Mouse (Mus musculus) heart, adult 18-20 months (tissue): ENCODE measurements around the gene Pigh. TPM values are rescaled to one million over a fixed set of nuclear protein-coding genes. Genes with fewer than 3 reads are reported as not detected.

Experiments used
- DNase-seq, 2 experiments: peaks; one replicate each; pipeline ENCODE4 v3.0.0; 2021 to 2022; ENCODE audit warnings: mixed read lengths in 1 of 2
- long read RNA-seq, 2 experiments: library from polyadenylated mRNA; stranded (forward); transcript quantifications; one replicate each; pipeline ENCODE4 v2.0.0; 2021
- total RNA-seq, 2 experiments: library from RNA; stranded (reverse); gene quantifications; 2 replicates each; pipeline ENCODE4 v1.2.3; 2021

The Pigh gene
- 1 to 10 TPM; 2.9 to 3.0 TPM for total RNA-seq
- long read RNA-seq, experiment 1, partial matches to known transcripts, result 0 of 1 reads
- long read RNA-seq, experiment 1, other reads (novel, unspliced or antisense), result 0 of 1 reads
- long read RNA-seq, experiment 2, partial matches to known transcripts, result 0 of 2 reads
- long read RNA-seq, experiment 2, other reads (novel, unspliced or antisense), result 0 of 2 reads

DNA sequence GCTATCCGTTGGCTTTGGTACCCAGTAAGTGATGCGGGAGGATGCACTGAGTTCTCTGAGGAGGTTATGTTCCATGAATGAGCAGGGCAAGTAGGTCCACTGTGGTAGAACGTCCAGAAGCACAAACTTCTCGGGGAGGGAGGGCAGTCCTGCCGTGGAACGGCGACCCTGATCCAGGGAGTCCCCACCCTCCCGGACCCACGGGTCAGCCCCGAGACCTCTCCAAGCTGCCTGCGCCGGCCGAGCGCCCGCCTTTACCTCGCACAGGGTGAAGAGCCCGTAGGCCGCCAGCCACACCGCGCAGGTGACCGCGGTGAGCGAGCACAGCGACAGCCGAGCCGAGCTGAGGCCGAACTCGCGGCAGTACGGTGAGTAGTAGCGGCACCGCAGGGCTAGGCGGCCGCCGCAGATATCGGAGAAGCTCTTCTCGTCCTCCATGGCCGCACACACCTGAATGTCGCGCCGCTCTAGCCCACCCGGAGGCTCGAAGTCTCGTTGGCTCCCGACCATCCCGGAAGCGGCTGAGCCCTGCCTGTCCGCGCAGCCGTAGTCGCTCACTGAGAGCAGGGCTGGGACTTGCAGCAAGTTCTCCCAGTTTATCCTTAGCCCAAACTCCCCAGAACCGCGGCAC is at the start of gene Pigh:
Pigh (minus strand) TSS at position 470 of the 631 bp plus-strand sequence.
- DNase-seq, result peak; percentile 85 to 88

DNA sequence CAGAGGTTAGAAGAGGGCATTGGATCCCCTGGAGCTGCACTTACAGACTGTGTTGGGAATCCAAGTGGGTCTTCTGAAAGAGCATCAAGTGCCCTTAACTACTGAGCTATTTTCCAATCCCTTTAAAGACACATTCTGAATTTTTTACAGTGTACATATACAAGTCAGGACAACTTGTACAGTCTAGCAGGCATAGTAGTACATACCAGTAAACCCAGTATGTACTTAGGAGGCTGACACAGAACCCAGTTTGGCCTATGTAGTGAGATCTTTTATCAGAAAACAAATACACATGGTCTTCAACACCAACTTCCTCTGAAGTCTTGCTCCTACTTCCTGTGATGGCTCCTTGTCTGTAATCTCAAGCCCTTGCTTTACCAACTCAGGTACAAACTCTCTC is 49.5 kb upstream of the Pigh start:
- DNase-seq, result no peak

DNA sequence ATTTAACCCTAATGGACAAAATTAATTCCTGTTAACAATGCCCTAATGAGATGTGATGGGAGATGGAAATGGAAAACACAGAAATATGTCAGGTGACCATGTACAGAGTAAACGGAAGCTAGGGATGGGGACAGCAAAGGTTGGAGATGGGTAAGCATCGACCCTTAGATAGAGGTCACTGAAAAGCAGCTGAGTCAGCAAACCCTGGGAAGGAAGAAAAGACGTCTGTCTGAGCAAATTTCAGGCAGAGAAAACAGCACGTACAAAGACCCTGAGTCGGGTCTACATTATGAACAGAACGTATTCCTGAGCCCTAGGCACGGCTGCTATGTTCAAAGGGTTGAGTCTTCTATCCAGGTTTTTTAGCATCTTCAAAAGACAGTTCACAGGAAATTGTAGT is 47.5 kb upstream of the Pigh start:
- DNase-seq, result no peak

DNA sequence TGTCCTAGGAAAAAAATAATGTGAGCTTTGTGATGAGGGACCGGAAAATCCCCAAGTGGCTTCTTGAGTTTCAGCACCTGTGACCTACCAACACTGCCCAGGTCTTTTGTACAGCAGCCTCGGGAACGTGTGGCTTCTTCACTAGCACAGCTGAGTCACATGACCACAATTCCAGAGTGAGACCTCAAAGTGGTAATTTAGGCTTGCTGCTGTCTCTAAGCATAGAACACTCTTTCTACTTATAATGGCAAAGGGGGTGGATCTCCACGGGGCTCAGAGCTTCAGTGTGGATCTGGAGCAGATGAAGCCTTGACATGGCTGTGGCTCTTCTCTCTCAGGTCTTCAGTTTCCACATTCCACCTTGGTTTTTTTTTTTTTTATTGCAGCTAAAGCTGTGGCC is 45.7 kb upstream of the Pigh start:
- no peak for DNase-seq

DNA sequence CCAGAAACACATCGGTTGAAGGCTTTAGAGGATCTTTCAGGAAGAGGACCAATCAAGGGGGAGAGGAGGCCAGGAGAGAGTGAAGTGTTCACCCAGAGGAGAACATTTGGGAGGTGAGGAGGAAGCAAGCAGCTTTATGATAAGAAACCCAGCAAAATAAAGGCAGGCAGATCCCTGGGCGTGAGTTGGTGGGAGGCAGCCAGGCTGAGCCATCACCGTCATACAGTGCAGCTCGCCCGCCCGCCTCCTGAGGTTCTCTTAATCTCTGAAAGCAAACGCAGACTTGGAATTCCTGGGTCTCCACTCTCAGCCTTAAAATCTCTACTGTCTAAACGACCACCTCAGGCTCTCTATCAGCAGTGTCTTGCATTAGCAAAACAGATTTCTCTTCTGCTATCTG is 45.2 kb upstream of the Pigh start:
- DNase-seq, result no peak

DNA sequence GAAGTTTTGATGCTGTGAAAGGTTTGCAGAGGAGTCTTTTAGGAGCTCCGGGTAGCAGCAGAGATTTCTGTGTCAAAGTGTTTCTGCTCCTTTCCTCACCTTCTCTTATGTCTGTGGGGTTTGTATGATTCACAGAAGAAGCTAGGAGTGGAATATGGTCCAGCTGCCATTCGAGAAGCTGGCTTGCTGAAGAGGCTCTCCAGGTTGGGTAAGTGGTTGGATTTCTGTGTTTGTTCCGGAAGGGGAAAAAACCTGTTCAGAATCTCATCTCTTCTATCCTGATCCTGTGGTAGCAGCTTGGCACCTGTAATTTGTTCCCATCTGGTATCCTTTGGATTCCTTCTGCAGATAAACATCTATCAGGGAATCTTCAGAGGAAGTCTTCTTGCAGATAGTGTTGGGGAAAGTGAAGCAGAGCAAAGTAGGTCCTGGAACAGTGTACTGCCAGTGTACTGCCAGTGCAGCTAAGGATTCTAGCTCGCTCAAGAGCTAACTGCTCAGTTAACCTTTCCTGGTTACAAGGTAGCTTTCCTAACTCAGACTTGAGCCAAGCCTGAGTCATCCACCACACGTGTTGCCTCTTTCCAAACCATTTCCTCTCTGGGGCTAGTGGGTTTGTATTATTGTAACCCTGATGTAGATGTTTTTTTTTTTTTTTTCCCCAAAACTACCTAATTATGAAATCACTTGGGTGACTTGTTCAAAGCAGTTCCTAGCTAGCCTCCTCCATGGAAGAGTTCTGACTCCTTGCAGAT is 42.4 kb upstream of the Pigh start:
- DNase-seq, result no peak

DNA sequence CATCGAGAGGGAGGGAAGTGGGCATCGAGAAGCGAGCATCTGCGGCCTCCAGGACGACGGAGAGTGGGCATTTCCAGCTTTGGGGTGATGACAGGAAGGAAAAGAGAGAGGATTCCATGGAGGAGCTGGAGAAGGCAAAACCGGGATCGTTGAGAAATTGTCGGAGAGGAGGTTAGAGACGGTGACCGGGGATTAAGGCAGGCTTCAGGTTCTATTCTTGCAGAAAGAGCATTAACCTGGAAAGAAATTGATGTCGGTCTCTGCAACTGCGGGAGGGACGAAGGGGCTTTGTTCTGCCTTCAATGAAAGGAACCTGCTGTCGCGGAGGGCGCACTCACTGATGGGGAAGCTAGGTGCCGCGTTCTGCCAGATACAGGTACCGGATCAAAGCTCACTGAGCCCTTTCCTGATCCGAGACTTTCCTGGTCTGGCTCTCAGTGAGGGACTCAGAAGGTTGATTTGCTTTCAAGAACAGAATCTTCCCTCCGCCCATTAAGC is 41.8 kb upstream of the Pigh start:
- no peak for DNase-seq

DNA sequence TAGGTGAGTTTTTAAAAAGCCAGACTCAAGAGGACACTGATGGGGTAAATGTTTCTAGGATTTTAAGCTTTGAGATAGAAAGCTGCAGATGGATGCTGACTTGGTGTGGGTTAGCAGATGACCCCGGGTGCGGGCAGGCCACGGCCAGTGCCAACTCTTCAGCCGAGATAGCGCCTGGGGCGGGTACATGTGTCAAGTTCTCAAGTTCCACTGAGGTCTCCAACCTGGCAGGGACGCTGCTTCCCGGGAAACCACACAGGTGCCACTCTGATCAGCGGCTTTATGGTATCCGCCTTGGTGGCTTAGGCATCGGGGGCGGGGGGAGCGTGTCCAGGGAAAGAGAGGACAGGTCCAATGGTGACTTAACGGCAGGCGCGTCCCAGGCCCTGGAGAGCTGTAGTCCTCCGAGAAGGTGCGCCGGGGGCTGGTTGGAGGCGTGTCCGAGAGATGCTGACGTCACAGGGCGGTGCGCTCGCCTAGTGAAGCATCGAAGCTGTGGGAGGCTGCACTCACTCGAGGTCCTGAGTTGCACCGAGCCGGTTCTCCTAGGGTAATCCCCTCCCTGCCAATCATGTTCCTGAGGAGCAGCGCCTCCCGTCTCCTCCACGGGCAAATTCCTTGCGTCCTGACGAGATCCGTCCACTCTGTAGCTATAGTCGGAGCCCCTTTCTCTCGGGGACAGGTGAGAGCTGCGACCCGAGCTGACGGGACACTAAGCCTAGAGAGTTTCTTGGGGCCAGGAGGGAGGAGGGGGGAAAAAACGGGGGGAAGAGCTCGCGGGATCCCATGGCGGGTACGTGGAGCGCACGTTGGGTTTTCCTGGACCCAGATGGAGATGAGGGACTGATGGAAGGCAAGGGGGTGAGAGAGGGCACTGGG is 41.1 kb upstream of the Pigh start, which contains the start of gene Arg2:
Arg2 (plus strand) TSS at position 479 of the 879 bp plus-strand sequence.
- peak; percentile 26 to 35 for DNase-seq

DNA sequence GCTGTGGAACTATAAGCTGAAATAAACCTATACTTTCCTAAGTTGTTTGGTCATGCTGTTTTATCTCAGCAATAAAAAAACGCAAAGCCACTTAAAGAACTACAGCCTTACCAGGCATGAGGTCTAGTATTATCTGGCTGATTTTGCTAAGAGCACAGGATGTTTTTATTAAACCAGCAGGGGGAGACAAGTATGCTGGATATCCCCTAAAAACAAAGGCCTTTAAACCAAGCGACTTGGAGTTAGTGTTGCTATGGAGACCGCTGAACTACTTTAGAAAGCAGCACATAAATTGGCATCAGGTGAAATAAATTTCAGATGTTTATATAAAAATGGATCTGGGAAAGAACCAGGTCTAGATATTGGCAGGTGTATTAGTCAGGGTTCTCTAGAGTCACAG is 33.4 kb upstream of the Pigh start:
- DNase-seq, result no peak

DNA sequence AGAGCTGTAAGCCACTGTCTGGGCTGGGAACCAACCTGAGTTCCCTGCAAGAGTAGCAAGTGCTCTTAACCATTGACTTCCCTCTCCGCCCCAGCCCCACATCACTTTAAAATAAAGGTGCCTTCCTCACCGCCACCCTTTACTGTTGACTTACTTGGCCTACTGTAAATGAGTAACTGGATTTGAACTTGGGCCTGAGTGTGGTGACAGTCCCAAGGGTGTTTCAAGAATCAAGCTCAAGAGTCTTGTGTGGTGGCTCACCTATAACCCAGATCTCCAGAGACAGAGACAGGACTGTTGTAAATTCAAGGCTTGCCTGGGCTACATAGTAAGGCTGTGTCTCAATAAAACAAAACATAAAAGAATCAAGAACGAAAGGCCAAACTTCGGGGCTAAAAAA is 29.5 kb upstream of the Pigh start:
- no peak for DNase-seq

DNA sequence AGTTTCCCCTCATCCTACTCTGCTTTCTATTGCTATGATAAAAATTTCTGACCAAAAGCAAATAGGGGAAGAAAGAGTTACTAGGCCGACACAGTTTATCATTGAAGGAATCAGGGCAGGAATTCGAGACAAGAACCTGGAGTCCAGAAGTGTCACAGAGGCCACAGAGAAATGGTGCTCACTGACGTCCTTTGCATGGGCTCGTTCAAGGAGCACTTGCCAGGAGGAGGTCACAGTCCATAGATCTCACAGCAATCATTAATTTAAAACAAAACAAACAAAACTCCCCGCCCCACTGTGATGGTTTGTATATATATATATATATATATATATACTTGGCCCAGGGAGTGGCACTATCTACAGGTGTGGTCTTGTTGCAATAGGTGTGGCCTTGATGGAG is 15.9 kb upstream of the Pigh start:
- DNase-seq, result no peak

DNA sequence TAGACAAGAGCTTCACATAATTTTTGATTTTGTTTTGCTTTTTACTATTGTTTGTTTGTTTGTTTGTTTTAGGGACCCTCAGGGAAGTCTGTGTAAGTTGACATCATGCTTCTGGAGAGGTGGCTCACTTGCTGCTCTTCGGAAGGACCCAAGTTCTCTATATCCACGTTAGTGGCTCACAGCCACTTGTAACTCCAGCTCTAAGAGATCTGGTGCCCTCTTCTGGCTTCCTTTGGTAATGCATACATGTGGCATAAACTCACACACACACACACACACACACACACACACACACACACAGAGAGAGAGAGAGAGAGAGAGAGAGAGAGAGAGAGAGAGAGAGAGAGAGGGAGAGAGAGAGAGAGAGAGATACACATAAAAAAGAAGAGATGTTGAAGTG is 15.1 kb upstream of the Pigh start:
- no peak for DNase-seq

DNA sequence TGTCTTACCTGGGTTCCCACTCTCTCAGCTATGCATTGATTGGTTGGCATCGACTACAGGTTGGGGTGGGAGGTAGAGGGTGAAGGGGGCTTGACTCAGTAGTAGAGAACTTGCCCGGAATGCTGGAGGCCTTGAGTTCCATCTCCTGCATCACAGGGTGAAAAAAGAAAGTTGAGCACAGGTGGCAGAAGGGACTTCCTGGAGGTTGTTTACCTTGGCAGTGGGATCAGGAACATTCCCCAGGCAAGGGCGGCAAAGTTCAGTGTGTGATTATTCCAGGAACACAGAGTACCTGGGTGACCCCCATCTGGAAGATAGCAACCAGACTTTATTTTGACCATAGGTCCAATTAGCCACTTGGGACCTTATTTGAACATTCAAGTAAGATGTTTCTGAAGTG is 14.3 kb upstream of the Pigh start:
- DNase-seq, result no peak

DNA sequence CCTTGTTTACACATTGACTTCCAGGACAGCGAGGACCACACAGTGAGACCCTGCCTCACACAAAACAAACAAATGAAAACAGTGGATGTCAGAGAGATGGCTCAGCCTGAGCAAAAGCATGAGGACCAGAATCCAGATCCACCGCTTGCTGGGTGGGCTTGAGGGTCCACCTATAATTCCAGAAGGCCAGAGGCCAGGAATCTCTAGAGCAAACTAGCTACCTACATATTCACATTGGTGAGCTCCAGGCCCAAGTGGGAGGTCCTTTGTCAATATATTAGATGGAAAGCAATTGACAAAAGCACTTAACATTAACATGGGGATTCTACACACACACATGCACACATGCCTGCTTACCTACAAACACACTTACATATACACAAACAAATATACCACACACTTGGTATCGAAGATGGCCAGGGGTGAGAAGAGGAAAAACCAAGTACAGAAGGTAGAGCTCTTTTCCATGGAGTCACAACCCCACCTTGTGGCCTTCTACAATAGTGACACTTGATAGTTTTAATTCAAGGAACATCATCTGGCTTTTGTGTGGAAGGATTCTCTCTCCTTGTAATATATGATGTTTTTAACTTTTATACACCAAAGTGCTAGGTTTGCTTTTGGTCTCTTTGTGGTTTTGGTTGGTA is 7.8 kb upstream of the Pigh start:
- peak; percentile 8 to 35 for DNase-seq

DNA sequence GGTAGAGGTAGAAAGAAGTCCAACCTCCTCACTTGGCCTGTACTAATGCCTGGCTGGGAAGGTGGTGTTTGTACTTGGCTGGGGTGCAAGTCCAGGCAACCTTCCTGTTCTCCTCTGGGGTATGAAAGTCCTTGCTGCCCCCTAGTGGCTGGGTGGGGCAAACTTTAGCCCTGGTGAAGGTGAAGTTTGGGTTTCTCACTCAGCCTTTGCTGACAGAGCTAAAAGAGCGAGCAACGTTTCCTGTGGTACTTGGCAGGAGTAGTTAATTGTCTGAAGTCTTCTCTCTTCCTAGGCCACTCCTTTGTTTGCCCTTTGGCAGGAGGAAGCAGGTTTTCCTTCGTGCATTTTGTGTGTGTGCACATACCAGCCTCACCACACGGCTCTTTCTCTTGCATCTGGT is 3.1 kb upstream of the Pigh start:
- peak; percentile 61 to 75 for DNase-seq

DNA sequence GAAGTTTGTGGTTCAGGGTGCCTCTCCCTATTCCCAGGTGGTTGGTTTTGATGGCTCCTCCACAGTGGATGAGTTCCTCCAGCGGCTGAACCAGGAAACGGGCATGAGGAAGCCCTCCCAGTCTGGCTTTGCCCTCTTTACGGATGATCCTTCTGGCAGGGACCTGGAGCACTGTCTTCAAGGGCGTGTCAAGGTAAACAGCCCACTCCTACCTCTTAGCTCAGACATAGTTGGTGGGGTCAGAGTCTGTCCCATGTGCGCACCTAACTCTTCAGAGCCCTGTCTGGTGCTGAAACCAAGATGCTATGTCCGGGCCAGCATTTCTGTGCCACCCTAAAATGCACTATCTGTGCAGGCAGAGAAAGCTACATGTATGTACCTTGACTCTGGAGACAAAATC is 16.1 kb downstream of the Pigh start:
- no peak for DNase-seq

DNA sequence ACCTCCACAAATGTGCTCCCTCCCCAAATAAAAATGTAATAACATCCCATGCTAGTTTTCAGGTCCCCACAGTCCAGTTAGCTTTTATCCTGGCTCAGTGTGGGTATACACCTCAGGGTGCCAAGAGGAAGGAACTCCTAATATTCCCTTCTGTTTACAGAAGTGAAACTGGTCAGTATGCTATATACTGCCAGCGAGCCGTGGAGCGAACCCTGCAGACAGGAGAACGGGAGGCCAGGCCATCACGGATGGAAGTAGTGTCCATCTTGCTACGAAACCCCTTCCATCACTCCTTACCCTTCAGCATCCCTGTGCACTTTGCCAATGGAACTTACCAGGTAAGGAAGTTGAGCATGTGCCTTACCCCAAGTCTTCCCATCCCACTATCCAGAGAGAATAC is 16.9 kb downstream of the Pigh start:
- DNase-seq, result no peak

DNA sequence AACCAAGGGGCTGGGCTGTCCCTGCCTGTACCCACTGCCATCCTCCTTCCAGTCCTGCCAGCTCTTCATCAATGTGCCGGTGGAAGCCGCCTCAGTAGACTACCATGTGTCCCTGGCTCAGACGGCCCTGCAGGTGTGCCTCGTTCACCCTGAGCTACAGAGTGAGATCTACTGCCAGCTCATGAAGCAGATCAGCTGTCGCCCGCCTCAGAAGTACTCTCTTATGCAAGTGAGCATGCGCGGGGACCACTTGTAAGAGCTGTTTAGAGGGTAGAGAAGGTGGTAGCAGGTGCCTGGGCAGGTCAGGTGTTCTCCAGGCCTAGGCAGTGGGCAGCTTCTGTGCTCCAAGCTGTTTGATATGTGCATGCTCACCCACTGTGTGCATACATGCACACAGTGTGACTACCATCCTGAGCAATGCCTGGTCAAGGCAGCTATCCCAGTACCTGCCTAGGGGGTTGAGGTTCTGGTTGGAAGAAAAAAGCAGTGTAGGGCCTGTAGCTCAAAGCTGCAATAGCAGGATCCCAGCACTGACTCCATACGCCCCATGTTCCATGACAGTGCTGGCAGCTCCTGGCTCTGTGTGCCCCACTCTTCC is 18.6 kb downstream of the Pigh start:
- DNase-seq, result no peak

DNA sequence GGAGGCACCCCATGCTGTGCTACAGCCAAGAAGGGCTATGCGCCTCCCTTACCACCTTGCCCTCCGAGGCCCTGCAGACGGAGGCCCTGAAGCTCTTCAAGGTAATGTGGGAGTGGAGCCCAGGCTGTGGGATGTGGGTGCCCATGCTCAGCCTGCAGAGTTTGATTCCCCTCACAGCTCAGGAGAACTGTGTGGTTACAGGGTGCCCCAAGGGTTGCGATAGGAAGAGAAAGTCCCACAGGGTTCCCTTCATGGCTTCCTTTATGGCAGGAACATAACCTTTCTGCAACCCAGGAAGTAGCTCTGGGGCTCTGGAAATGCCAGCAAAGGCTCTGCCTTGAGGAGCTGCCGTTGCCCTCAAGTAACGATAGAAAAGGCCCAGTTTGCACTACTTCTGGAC is 19.5 kb downstream of the Pigh start:
- no peak for DNase-seq

DNA sequence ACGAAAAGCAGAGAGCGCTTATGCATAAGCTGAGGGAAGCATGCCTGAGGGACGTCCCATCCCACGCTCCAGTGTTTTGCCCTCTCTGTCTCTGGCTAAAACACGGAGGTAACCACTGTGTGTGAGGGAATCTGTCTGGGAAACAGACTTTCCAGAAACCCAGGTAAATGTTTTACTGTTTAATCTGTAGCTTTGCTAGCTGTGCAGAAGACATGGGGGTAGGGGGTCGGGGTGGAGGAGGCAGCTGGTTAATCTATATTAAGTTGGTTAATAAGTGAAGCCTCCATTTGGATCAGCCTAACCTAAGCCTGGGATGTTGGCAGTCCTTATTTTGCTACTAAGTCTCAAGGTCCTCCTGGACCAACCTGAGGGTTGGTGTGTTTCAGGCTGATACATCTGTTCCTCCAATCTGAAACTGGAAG is 20.3 kb downstream of the Pigh start:
- DNase-seq, result no peak

DNA sequence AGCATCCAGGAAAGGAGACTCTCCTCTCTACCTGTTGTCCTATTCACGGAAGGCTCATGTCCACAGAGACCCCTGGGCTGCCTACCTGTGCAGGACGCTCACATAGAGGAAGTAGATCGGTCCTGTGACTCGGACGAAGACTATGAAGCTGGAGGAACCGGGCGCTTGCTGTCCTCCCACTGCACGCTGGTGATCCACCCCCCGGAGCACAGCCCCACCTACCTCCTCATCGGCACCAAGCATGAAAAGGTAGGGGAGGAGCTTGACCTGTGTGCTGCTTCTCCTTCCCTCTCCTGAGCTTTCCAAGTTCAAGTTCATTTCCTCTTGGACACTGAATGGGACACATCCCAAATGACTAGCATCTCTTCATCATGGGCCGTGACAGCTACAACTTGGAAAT is 21.1 kb downstream of the Pigh start:
- DNase-seq, result no peak

DNA sequence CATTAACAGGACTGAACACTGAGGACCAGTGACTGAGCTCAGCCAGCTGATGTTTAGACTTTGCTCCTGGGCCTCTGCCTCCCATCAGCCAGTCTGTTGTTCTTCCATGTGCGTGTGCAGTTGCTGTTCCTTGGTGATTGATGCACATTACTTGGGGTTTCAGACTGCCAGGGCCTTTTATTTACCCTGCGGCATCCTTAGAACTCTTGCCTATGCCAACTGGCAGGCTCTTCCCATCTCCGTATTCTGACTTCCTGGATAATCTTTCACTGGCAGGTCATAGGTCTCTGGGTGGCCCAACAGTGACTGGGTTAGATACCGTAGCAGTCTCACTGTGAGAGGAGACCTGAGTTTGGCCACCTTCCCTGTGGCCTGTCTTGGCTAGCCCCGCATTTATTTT is 21.9 kb downstream of the Pigh start:
- DNase-seq, result no peak
